Mouse (Mus musculus): Measurements from ENCODE around the gene Rnf145. TPM values are rescaled to one million over a fixed set of nuclear protein-coding genes. Genes with fewer than 3 reads are reported as not detected.

Gene Rnf145
- polyA plus RNA-seq, 1 experiment, result 13.0 TPM

DNA sequence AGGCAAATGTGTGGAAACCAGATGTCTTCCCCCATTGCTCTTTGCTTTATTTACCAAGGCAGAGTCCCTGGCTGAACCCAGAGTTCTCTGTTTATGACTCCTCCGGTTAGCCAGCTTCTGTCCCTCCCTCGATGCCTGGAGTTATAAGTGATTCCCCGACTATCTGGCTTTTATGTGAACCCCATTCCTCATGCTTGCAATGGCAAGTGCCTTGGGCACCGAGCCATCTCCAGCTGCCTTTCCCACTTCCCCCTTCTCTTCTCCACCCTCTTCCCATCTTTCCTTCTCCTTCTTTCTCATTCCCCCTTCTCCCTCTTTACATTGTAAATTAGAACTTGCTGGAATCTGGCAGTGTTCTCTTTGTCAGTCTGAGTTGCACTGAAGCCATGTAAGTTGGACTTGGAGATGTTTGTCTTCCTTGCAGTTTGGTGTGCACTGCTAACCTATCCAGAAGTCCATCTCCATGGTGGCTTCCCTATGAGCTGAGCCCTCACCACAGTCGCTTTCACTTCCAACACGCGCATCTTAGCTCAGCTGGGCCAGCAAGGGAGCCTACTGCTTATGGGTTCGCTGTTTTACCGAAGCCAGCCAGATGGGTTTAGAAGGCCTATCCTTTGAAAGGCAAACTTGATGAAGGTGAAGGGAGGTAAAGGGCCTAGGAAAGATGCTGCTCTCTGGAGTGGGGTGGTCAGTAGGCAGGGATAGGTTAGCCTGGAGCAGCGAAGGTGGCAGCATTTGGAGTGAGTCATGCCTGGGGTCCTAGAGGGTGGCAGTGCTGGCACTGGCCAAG, 19.9 kb downstream of the Rnf145 start:
- TF ChIP-seq TAL1 (IDR thresholded peaks at IDR 0.05; ENCODE audit: low read length), result no peak
- TF ChIP-seq GATA1 (IDR thresholded peaks at IDR 0.05; ENCODE audit: low read length), result no peak
- Histone ChIP-seq H3K36me3 (ENCODE audit: control insufficient read depth) (peaks cover 100% of the 10 kb centered on the region), H3K4me3 (replicated peaks) (no peak overlapping the region), H3K27me3 (ENCODE audit: control insufficient read depth) (no peaks in the 10 kb centered on the region), H3K4me1 (ENCODE audit: control insufficient read depth) (peaks cover 23% of the 10 kb centered on the region), H3K9me3 (ENCODE audit: control insufficient read depth, low read length) (no peaks in the 10 kb centered on the region)

DNA sequence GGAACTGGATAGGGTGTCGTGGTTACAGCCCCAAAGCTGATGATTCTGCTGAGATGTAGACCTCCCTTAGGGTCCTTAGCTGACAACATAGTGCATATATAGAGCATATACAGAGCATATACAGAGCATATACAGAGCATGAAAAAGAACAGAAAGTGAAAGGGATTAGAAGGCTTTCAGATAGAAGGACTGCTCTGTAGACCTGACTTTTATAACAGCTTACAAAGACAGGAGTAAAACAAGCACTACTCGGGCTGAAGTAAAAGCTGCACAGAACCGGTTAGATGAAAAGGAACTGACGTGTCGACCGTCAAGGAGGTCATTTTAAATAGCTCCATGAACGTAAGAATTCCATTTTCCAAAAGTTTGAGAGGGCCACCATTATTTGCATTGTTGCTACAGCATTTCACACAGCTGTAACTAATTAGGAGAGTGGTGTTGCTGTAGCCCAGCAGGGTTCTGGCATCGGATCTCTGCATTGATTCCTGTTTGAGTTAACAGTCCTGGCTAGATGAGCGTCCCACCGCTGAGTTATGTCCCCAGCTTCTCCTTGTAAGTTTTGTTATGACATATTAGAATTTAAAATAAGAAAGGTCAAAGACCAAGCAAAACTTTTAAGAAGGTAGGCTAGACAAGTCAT, 20.6 kb downstream of the Rnf145 start:
- Histone ChIP-seq H3K4me3 (replicated peaks) (no peak overlapping the region), H3K36me3 (ENCODE audit: control insufficient read depth) (peaks cover 100% of the 10 kb centered on the region)

DNA sequence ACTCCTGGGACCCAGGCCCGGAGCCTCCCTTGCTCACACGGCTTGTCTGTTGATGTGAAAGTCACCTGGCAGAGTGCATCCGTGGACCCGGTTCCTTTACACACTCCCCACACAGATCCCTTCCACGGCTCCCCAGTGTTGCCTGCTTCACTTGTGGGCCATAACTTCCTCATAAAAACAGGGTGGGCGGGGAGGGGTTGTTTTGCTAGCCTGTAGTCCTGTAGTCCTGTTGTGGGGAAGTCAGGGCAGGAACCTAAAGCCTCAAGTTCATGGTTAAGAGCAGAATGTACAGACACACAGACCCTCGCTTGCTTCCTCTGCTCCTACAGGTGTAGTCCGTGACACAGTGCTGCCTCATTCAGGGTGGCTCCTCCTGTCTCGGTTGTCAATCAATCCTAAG, 21.5 kb downstream of the Rnf145 start:
- peaks cover 100% of the 10 kb centered on the region for H3K36me3 ChIP-seq (ENCODE audit: control insufficient read depth)
- H3K4me3 ChIP-seq (replicated peaks), result no peak overlapping the region
- H3K9me3 ChIP-seq (ENCODE audit: control insufficient read depth, low read length), result no peaks in the 10 kb centered on the region
- no peaks in the 10 kb centered on the region for H3K27me3 ChIP-seq (ENCODE audit: control insufficient read depth)
- peaks cover 19% of the 10 kb centered on the region for H3K4me1 ChIP-seq (ENCODE audit: control insufficient read depth)
- TF ChIP-seq TAL1 (IDR thresholded peaks at IDR 0.05; ENCODE audit: low read length) (no peak), GATA1 (IDR thresholded peaks at IDR 0.05; ENCODE audit: low read length) (no peak)

More for the DNA sequence above, 20.6 kb downstream of the Rnf145 start:
- TF ChIP-seq TAL1 (IDR thresholded peaks at IDR 0.05; ENCODE audit: low read length), result no peak
- TF ChIP-seq GATA1 (IDR thresholded peaks at IDR 0.05; ENCODE audit: low read length), result no peak
- H3K4me1 ChIP-seq (ENCODE audit: control insufficient read depth), result peaks cover 23% of the 10 kb centered on the region
- no peaks in the 10 kb centered on the region for H3K27me3 ChIP-seq (ENCODE audit: control insufficient read depth)
- no peaks in the 10 kb centered on the region for H3K9me3 ChIP-seq (ENCODE audit: control insufficient read depth, low read length)

DNA sequence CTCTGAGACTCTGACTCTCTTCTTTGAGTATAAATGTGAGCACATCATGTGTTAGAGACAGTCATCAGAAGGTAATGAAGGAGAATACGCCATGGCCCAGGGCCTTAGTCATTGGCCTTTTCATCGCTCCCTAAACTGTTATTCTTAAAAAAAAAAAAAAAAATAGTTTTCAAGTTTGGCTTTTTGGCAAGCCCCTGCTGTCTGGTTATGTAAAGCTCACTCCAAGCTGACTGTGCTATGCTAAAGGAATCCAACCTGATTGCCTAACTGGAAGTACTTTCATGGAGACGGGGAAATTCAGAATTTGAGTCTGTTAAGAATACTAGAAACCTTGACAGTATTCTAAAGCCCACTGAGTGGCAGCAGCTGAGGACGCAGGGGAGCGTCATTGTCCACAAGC, 22.5 kb downstream of the Rnf145 start:
- peaks cover 99% of the 10 kb centered on the region for H3K36me3 ChIP-seq (ENCODE audit: control insufficient read depth)

DNA sequence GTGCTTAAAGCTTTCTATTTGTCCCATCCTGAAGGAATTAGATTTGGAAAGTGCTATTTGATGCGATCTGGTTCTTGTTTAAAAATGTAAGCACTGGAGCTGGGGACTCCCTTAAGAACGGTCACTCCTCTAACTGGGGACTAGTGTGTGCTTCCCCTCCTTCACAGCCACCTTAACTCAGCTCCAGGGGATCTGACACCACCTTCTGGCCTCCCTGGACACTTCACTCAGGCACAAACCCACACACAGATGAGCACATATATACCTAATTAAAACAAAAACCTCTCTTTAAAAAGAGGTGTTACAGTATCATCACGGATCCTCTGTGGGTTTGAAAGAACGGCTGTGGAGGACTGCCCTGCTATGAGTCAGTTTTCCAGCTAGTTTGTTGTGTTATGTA, 23.0 kb downstream of the Rnf145 start:
- H3K36me3 ChIP-seq (ENCODE audit: control insufficient read depth), result peaks cover 99% of the 10 kb centered on the region
- no peaks in the 10 kb centered on the region for H3K9me3 ChIP-seq (ENCODE audit: control insufficient read depth, low read length)
- no peak for TF ChIP-seq TAL1 (IDR thresholded peaks at IDR 0.05; ENCODE audit: low read length)
- no peak for TF ChIP-seq GATA1 (IDR thresholded peaks at IDR 0.05; ENCODE audit: low read length)
- no peak overlapping the region for H3K4me3 ChIP-seq (replicated peaks)
- no peaks in the 10 kb centered on the region for H3K27me3 ChIP-seq (ENCODE audit: control insufficient read depth)
- H3K4me1 ChIP-seq (ENCODE audit: control insufficient read depth), result peaks cover 18% of the 10 kb centered on the region

More for the DNA sequence above, 22.5 kb downstream of the Rnf145 start:
- no peak overlapping the region for H3K4me3 ChIP-seq (replicated peaks)
- no peaks in the 10 kb centered on the region for H3K27me3 ChIP-seq (ENCODE audit: control insufficient read depth)
- peaks cover 18% of the 10 kb centered on the region for H3K4me1 ChIP-seq (ENCODE audit: control insufficient read depth)
- TF ChIP-seq GATA1 (IDR thresholded peaks at IDR 0.05; ENCODE audit: low read length) (no peak), TAL1 (IDR thresholded peaks at IDR 0.05; ENCODE audit: low read length) (no peak)
- H3K9me3 ChIP-seq (ENCODE audit: control insufficient read depth, low read length), result no peaks in the 10 kb centered on the region

DNA sequence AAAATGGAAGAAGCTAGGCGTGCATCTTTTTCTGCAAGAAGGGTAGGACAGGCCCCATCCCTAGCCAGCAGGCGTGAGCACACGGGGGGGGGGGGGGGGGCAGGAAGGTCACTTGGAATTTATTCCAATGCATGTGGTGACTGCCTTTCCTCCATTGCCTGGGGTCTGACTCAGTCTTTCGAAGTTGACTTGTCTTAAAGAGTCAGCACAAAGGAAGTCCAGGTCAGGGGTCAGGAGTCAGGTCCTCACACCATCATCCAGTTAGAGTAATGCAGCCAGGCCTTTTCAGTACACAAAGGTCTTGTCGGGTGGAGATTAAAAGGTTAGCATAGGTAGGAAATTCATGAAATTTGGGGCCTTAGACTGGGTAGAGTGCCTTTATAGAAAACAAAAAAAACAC, 24.8 kb downstream of the Rnf145 start:
- Histone ChIP-seq H3K36me3 (ENCODE audit: control insufficient read depth) (peaks cover 99% of the 10 kb centered on the region), H3K27me3 (ENCODE audit: control insufficient read depth) (no peaks in the 10 kb centered on the region), H3K4me3 (replicated peaks) (no peak overlapping the region), H3K9me3 (ENCODE audit: control insufficient read depth, low read length) (no peaks in the 10 kb centered on the region), H3K4me1 (ENCODE audit: control insufficient read depth) (peaks cover 15% of the 10 kb centered on the region)
- TF ChIP-seq TAL1 (IDR thresholded peaks at IDR 0.05; ENCODE audit: low read length), result no peak

DNA sequence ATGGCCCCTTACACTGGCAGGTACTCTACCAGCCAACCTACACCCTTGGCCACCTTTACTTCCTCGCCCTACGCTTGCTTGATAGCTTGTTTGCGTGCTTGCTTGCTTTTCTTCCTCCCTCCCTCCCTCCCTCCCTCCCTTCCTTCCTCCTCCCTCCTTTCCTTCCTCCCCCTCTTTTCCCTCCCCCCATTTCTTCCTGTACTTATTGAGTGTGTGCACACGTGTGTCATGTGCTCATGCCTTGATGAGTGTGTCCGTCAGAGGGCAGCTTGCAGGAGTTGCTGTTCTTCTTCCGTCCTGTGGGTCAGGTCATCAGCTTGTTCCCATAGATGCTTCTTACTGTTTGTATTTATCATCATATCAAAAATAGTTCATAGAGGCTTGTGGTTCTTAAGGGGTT, 25.2 kb downstream of the Rnf145 start:
- TF ChIP-seq GATA1 (IDR thresholded peaks at IDR 0.05; ENCODE audit: low read length) (no peak), TAL1 (IDR thresholded peaks at IDR 0.05; ENCODE audit: low read length) (no peak)
- no peak overlapping the region for H3K4me3 ChIP-seq (replicated peaks)
- peaks cover 12% of the 10 kb centered on the region for H3K4me1 ChIP-seq (ENCODE audit: control insufficient read depth)
- H3K9me3 ChIP-seq (ENCODE audit: control insufficient read depth, low read length), result no peaks in the 10 kb centered on the region
- H3K27me3 ChIP-seq (ENCODE audit: control insufficient read depth), result no peaks in the 10 kb centered on the region
- H3K36me3 ChIP-seq (ENCODE audit: control insufficient read depth), result peaks cover 99% of the 10 kb centered on the region

DNA sequence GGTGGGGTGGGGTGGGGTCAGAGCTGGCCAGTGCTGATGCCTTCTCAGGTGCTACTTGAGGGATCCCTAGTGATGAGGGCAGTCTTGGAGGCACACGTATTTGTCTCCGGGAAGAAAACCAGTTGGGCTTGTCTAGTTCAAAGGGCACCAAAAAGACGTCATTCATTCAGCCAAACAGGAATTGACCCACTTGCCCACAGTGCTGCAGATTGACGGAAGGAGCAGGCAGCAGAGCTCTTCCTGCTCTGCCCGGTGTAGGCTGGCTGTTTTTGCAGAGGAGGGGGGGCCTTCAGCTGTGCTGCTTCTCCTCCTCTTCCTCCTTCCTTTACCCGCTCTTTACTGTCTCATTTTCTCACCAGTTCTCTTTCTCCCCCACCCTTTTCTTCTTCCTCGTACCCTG, 26.4 kb downstream of the Rnf145 start:
- Histone ChIP-seq H3K36me3 (ENCODE audit: control insufficient read depth) (peaks cover 99% of the 10 kb centered on the region), H3K4me1 (ENCODE audit: control insufficient read depth) (peaks cover 10% of the 10 kb centered on the region), H3K9me3 (ENCODE audit: control insufficient read depth, low read length) (no peaks in the 10 kb centered on the region), H3K4me3 (replicated peaks) (no peak overlapping the region), H3K27me3 (ENCODE audit: control insufficient read depth) (no peaks in the 10 kb centered on the region)
- no peak for TF ChIP-seq TAL1 (IDR thresholded peaks at IDR 0.05; ENCODE audit: low read length)
- TF ChIP-seq GATA1 (IDR thresholded peaks at IDR 0.05; ENCODE audit: low read length), result no peak

DNA sequence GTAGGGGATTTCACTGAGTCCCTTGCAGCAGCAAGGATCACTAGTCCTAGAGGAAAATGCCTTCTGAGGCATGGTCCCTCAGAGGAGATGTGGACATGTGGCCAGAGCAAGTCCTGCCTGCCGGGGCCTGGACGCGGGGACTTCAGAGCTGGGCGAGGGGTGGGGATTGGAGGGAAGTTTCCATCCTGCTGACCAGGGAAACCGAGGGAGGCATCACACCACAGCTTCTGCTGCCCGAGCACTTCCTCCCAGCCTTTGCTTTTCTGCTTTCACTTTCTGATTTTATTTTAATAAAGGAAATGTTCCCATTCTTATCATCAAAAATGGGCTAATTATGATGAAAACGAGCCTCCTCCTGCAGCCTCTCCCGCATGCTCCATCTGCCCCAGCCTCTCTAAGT, 27.5 kb downstream of the Rnf145 start:
- TF ChIP-seq GATA1 (IDR thresholded peaks at IDR 0.05; ENCODE audit: low read length), result no peak
- no peak for TF ChIP-seq TAL1 (IDR thresholded peaks at IDR 0.05; ENCODE audit: low read length)
- H3K4me1 ChIP-seq (ENCODE audit: control insufficient read depth), result peaks cover 7% of the 10 kb centered on the region
- no peak overlapping the region for H3K4me3 ChIP-seq (replicated peaks)
- no peaks in the 10 kb centered on the region for H3K9me3 ChIP-seq (ENCODE audit: control insufficient read depth, low read length)
- peaks cover 99% of the 10 kb centered on the region for H3K36me3 ChIP-seq (ENCODE audit: control insufficient read depth)
- H3K27me3 ChIP-seq (ENCODE audit: control insufficient read depth), result no peaks in the 10 kb centered on the region
